In genomic region chr9:69397760-69398452, GRCm38 (mm10) we compare ENCODE assay signal across 8 mouse cellular contexts. TPM values are rescaled to one million over a fixed set of nuclear protein-coding genes. Genes with fewer than 3 reads are reported as not detected.
DNase-seq lines count a peak whose midpoint lies in the region; ATAC-seq and TF ChIP-seq lines count a peak whose summit lies in the region.

Gene Ice2, plus strand, starts transcription at chr9:69397906.

- no peaks in the 10 kb centered on the region for H3K9me3 ChIP-seq in ES-Bruce4 (replicated peaks; ENCODE audit: control insufficient read depth, insufficient read depth, low read length, poor library complexity, severe bottlenecking)
- H3K9me3 ChIP-seq in forebrain, embryonic 13.5 days (replicated peaks) = no peaks in the 10 kb centered on the region
- no peaks in the 10 kb centered on the region for H3K9me3 ChIP-seq in neural tube, embryonic 15.5 days (replicated peaks)

- peak within 1 kb of the TSS; percentile 99 for H3K9ac ChIP-seq in ES-Bruce4 (ENCODE audit: low read depth, poor library complexity, severe bottlenecking)
- H3K9ac ChIP-seq in forebrain, embryonic 13.5 days = peak within 1 kb of the TSS; percentile 89
- H3K9ac ChIP-seq in neural tube, embryonic 15.5 days (replicated peaks) = peak within 1 kb of the TSS; percentile 91

- ATAC-seq in forebrain, embryonic 13.5 days = peak; percentile 95
- ATAC-seq in neural tube, embryonic 15.5 days (ENCODE audit: low FRiP score) = peak; percentile 92

- intact Hi-C loops in heart, postnatal 14 days (cut with DNase I) = no loop called here

- no peak for TF ChIP-seq CTCF in ES-Bruce4 (IDR thresholded peaks at IDR 0.05; ENCODE audit: low read depth, low read length)

- H3K27ac ChIP-seq in ES-Bruce4 (ENCODE audit: insufficient read depth, low read length) = no peak within 1 kb of the TSS; the same call in 1 of the 2 replicates
- peak within 1 kb of the TSS; percentile 93 for H3K27ac ChIP-seq in forebrain, embryonic 13.5 days
- peak within 1 kb of the TSS; percentile 95 for H3K27ac ChIP-seq in neural tube, embryonic 15.5 days (replicated peaks)

- H3K4me1 ChIP-seq in ES-Bruce4 (ENCODE audit: control insufficient read depth, insufficient read depth, low read length) = no peaks in the 10 kb centered on the region
- H3K4me1 ChIP-seq in forebrain, embryonic 13.5 days = peaks cover 9% of the 10 kb centered on the region
- H3K4me1 ChIP-seq in neural tube, embryonic 15.5 days = peaks cover 12% of the 10 kb centered on the region

- TF ChIP-seq EP300 in ES-Bruce4 (IDR thresholded peaks at IDR 0.05; ENCODE audit: insufficient read depth, low read depth, low read length) = 0 out of 2 replicates have a peak, but pooled peaks have one; percentile 5

- TF ChIP-seq POLR2A in ES-Bruce4 (IDR thresholded peaks at IDR 0.05; ENCODE audit: insufficient read depth, low read length) = no peak

- peak within 1 kb of the TSS; percentile 89 for H3K4me3 ChIP-seq in ES-Bruce4 (ENCODE audit: low read depth, low read length)
- peak within 1 kb of the TSS; percentile 75 for H3K4me3 ChIP-seq in forebrain, embryonic 13.5 days
- H3K4me3 ChIP-seq in neural tube, embryonic 15.5 days (replicated peaks) = peak within 1 kb of the TSS; percentile 77

- H3K4me2 ChIP-seq in forebrain, embryonic 13.5 days = peak within 1 kb of the TSS; percentile 87
- H3K4me2 ChIP-seq in neural tube, embryonic 15.5 days = peak within 1 kb of the TSS; percentile 93

- under 1% methylated on average over 44 of the region's 53 CpGs for WGBS in forebrain, embryonic 13.5 days
- 2% methylated on average over 53 of the region's 53 CpGs for WGBS in neural tube, embryonic 15.5 days

- no peaks in the 10 kb centered on the region; the same call in 1 of the 2 replicates for H3K36me3 ChIP-seq in ES-Bruce4 (ENCODE audit: control insufficient read depth, insufficient read depth, low read length, poor library complexity, severe bottlenecking)
- H3K36me3 ChIP-seq in forebrain, embryonic 13.5 days (ENCODE audit: poor library complexity, severe bottlenecking) = no peaks in the 10 kb centered on the region
- no peaks in the 10 kb centered on the region for H3K36me3 ChIP-seq in neural tube, embryonic 15.5 days

- H3K27me3 ChIP-seq in ES-Bruce4 (ENCODE audit: control insufficient read depth, insufficient read depth, low read length, poor library complexity, severe bottlenecking) = no peaks in the 10 kb centered on the region
- H3K27me3 ChIP-seq in forebrain, embryonic 13.5 days = no peaks in the 10 kb centered on the region
- H3K27me3 ChIP-seq in neural tube, embryonic 15.5 days (replicated peaks) = no peaks in the 10 kb centered on the region

- peak; percentile 74 for DNase-seq in c-Kit-positive CD71-positive TER-119-positive erythroid progenitor cells, embryonic 14.5 days (ENCODE audit: low spot score)
- DNase-seq in heart, postnatal 14 days = peak; percentile 77 to 85
- DNase-seq in layer of hippocampus, adult 11-12 months (ENCODE audit: low spot score) = peak; percentile 72
- DNase-seq in lung, adult 18-20 months = peak; percentile 64 to 71
- DNase-seq in testis, postnatal 14 days (ENCODE audit: low spot score) = peak; percentile 84

RNA-seq across cellular contexts. Expression of gene Ice2, which starts in this region (rescaled TPM):
- polyA plus RNA-seq in ES-Bruce4 (2011; ENCODE audit: insufficient read depth, insufficient read length, low read depth, missing spikeins) = 20.2 and 25.7 TPM in 2 replicates
- 14.9 and 16.4 TPM in 2 replicates for polyA plus RNA-seq in forebrain, embryonic 13.5 days (2015; fragmentation: Nextera tagmentation; extraction: Ambion mirVana)
- 1 to 10 TPM; 8.6 to 8.8 TPM for total RNA-seq in heart, postnatal 14 days (2021)
- 10.1 and 11.0 TPM in 2 replicates for polyA plus RNA-seq in neural tube, embryonic 15.5 days (2015; fragmentation: Nextera tagmentation; extraction: Ambion mirVana)
